Mouse (Mus musculus): ENCODE measurements around the gene Tatdn3. TPM values are rescaled to one million over a fixed set of nuclear protein-coding genes. Genes with fewer than 3 reads are reported as not detected.

Gene Tatdn3
- total RNA-seq, 1 experiment = 11.8 TPM

- H3K4me1 ChIP-seq (ENCODE audit: control insufficient read depth in 2 of 2, insufficient read depth in 2 of 2, low read length in 2 of 2, poor library complexity in 1 of 2) = peaks cover 4 to 8% of the 10 kb centered on the region in 2 experiments; a peak in 3 of 4 replicates
- in situ Hi-C loops (cut with MboI; ENCODE audit: low sequenced_read_pairs in 2 of 2, unreplicated experiment in 2 of 2) = no loop called here
- TF ChIP-seq MAFK (IDR thresholded peaks at IDR 0.05; ENCODE audit: insufficient read depth, low read depth, low read length) = no peak
- no peak for TF ChIP-seq ZNF384 (IDR thresholded peaks at IDR 0.05; ENCODE audit: low read depth, low read length)
- TF ChIP-seq HCFC1 (IDR thresholded peaks at IDR 0.05; ENCODE audit: borderline replicate concordance, insufficient read depth, low read length) = no peak
- no peak for DNase-seq (ENCODE audit: low read depth, low spot score)
- H3K9ac ChIP-seq (ENCODE audit: insufficient read depth, low read depth, low read length, poor library complexity, severe bottlenecking) = peak overlapping the region; percentile 82
- H3K36me3 ChIP-seq (ENCODE audit: control insufficient read depth, insufficient read depth, low read length, poor library complexity, severe bottlenecking) = peaks cover 11% of the 10 kb centered on the region
- no peak overlapping the region for H3K27ac ChIP-seq (ENCODE audit: insufficient read depth, low read depth, low read length, poor library complexity, severe bottlenecking)
- no peaks in the 10 kb centered on the region for H3K9me3 ChIP-seq (ENCODE audit: control insufficient read depth, insufficient read depth, low read depth, low read length)
- peak overlapping the region; percentile 73 to 99 for H3K4me3 ChIP-seq (ENCODE audit: insufficient read depth in 1 of 2, low read depth in 1 of 2, low read length in 2 of 2, poor library complexity in 1 of 2, severe bottlenecking in 1 of 2)
These were observed 421 bp downstream of the Tatdn3 start for GRCm38 (mm10) chr1:191062241-191062780.

- DNase-seq (ENCODE audit: low read depth, low spot score) = no peak
- in situ Hi-C loops (cut with MboI; ENCODE audit: low sequenced_read_pairs in 2 of 2, unreplicated experiment in 2 of 2) = no loop called here
These were observed 5.3 kb downstream of the Tatdn3 start for GRCm38 (mm10) chr1:191057461-191057860.

GRCm38 (mm10) chr1:191055533-191055873 lies 7.2 kb downstream of the Tatdn3 start:
- in situ Hi-C loops (cut with MboI; ENCODE audit: low sequenced_read_pairs in 2 of 2, unreplicated experiment in 2 of 2) = no loop called here
- H3K36me3 ChIP-seq (ENCODE audit: control insufficient read depth, insufficient read depth, low read length, poor library complexity, severe bottlenecking) = no peaks in the 10 kb centered on the region

More at GRCm38 (mm10) chr1:191057461-191057860, 5.3 kb downstream of the Tatdn3 start:
- TF ChIP-seq ZC3H11A (IDR thresholded peaks at IDR 0.05; ENCODE audit: borderline replicate concordance, low read depth, low read length) = no peak
- TF ChIP-seq MAFK (IDR thresholded peaks at IDR 0.05; ENCODE audit: insufficient read depth, low read depth, low read length) = no peak
- TF ChIP-seq ZNF384 (IDR thresholded peaks at IDR 0.05; ENCODE audit: low read depth, low read length) = no peak
- TF ChIP-seq CHD2 (IDR thresholded peaks at IDR 0.05; ENCODE audit: low read depth, low read length) = no peak
- TF ChIP-seq HCFC1 (IDR thresholded peaks at IDR 0.05; ENCODE audit: borderline replicate concordance, insufficient read depth, low read length) = no peak
- H3K4me3 ChIP-seq (ENCODE audit: insufficient read depth in 1 of 2, low read depth in 1 of 2, low read length in 2 of 2, poor library complexity in 1 of 2, severe bottlenecking in 1 of 2) = no peak overlapping the region
- H3K4me1 ChIP-seq (ENCODE audit: control insufficient read depth in 2 of 2, insufficient read depth in 2 of 2, low read length in 2 of 2, poor library complexity in 1 of 2) = peaks cover 0 to 2% of the 10 kb centered on the region in 2 experiments; a peak in 1 of 4 replicates
- no peaks in the 10 kb centered on the region for H3K9me3 ChIP-seq (ENCODE audit: control insufficient read depth, insufficient read depth, low read depth, low read length)
- H3K27ac ChIP-seq (ENCODE audit: insufficient read depth, low read depth, low read length, poor library complexity, severe bottlenecking) = no peak overlapping the region
- no peaks in the 10 kb centered on the region for H3K36me3 ChIP-seq (ENCODE audit: control insufficient read depth, insufficient read depth, low read length, poor library complexity, severe bottlenecking)
- H3K9ac ChIP-seq (ENCODE audit: insufficient read depth, low read depth, low read length, poor library complexity, severe bottlenecking) = no peak overlapping the region

GRCm38 (mm10) chr1:191054870-191055532 lies 7.7 kb downstream of the Tatdn3 start:
- no peak overlapping the region for H3K4me3 ChIP-seq (ENCODE audit: insufficient read depth in 1 of 2, low read depth in 1 of 2, low read length in 2 of 2, poor library complexity in 1 of 2, severe bottlenecking in 1 of 2)
- no peak overlapping the region for H3K27ac ChIP-seq (ENCODE audit: insufficient read depth, low read depth, low read length, poor library complexity, severe bottlenecking)
- peaks cover 0 to 2% of the 10 kb centered on the region in 2 experiments; a peak in 1 of 4 replicates for H3K4me1 ChIP-seq (ENCODE audit: control insufficient read depth in 2 of 2, insufficient read depth in 2 of 2, low read length in 2 of 2, poor library complexity in 1 of 2)
- TF ChIP-seq MAFK (IDR thresholded peaks at IDR 0.05; ENCODE audit: insufficient read depth, low read depth, low read length) (peak; percentile 52; the same call in 1 of the 2 replicates), ZNF384 (IDR thresholded peaks at IDR 0.05; ENCODE audit: low read depth, low read length) (no peak)
- in situ Hi-C loops (cut with MboI; ENCODE audit: low sequenced_read_pairs in 2 of 2, unreplicated experiment in 2 of 2) = no loop called here
- DNase-seq (ENCODE audit: low read depth, low spot score) = no peak
- H3K36me3 ChIP-seq (ENCODE audit: control insufficient read depth, insufficient read depth, low read length, poor library complexity, severe bottlenecking) = no peaks in the 10 kb centered on the region
- H3K9ac ChIP-seq (ENCODE audit: insufficient read depth, low read depth, low read length, poor library complexity, severe bottlenecking) = no peak overlapping the region
- H3K9me3 ChIP-seq (ENCODE audit: control insufficient read depth, insufficient read depth, low read depth, low read length) = no peaks in the 10 kb centered on the region

More at GRCm38 (mm10) chr1:191055533-191055873, 7.2 kb downstream of the Tatdn3 start:
- no peak for DNase-seq (ENCODE audit: low read depth, low spot score)
- Histone ChIP-seq H3K4me1 (ENCODE audit: control insufficient read depth in 2 of 2, insufficient read depth in 2 of 2, low read length in 2 of 2, poor library complexity in 1 of 2) (peaks cover 0 to 2% of the 10 kb centered on the region in 2 experiments; a peak in 1 of 4 replicates), H3K9me3 (ENCODE audit: control insufficient read depth, insufficient read depth, low read depth, low read length) (no peaks in the 10 kb centered on the region), H3K4me3 (ENCODE audit: insufficient read depth in 1 of 2, low read depth in 1 of 2, low read length in 2 of 2, poor library complexity in 1 of 2, severe bottlenecking in 1 of 2) (no peak overlapping the region), H3K27ac (ENCODE audit: insufficient read depth, low read depth, low read length, poor library complexity, severe bottlenecking) (no peak overlapping the region), H3K9ac (ENCODE audit: insufficient read depth, low read depth, low read length, poor library complexity, severe bottlenecking) (no peak overlapping the region)
- TF ChIP-seq HCFC1 (IDR thresholded peaks at IDR 0.05; ENCODE audit: borderline replicate concordance, insufficient read depth, low read length) = no peak
- no peak for TF ChIP-seq CHD2 (IDR thresholded peaks at IDR 0.05; ENCODE audit: low read depth, low read length)
- TF ChIP-seq ZC3H11A (IDR thresholded peaks at IDR 0.05; ENCODE audit: borderline replicate concordance, low read depth, low read length) = no peak
- no peak for TF ChIP-seq MAFK (IDR thresholded peaks at IDR 0.05; ENCODE audit: insufficient read depth, low read depth, low read length)
- TF ChIP-seq ZNF384 (IDR thresholded peaks at IDR 0.05; ENCODE audit: low read depth, low read length) = no peak
